Mouse (Mus musculus): ENCODE data around the gene Ptrh1.

The Ptrh1 gene

DNA sequence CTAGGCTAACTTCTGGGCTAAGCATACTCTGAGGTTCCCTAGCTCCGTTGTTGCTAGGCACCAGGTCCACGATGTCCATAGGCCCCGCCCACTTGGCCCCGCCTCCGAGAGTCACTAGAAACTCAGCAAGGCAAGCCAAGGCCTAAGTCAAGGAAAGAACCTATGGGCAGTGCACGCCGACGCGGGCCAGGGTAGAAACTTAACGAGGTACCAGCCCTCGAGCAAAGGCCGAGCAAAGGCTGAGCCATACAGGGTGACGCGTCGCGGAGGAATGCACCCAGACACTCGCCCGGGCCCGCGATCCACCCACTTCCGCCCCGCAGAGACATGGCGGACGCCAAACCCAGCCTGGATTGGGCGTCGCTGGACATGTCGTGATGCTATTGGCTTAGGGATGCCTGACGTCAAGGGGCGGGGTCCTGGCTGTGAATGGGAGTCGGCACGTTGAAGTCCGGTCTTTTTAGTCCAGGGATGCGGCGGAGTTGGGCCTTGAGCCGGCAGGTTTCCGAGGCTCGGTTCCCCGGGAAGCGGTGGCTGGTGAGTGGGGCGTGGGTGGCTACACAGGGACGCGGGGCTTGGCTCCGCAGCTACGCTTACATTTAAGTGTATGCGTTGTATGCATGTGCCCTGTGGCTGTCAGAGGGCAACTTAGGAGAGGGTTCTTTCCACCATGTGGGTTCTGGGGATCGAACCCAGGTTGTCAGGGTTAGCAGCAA is at the start of gene Ptrh1, which contains the start of gene Ttc16:
TSS of gene Ptrh1 (plus strand) at position 428 of the 716 bp plus-strand sequence.
TSS of gene Ttc16 (minus strand) at position 275 of the 716 bp plus-strand sequence.
- peak; percentile 98 for DNase-seq

GRCm38 (mm10) chr2:32727435-32727834 is 48.2 kb upstream of the Ptrh1 start:
- DNase-seq, result peak; percentile 97 to 98

GRCm38 (mm10) chr2:32728463-32728862 is 47.1 kb upstream of the Ptrh1 start:
- peak; percentile 63 to 73 for DNase-seq

DNA sequence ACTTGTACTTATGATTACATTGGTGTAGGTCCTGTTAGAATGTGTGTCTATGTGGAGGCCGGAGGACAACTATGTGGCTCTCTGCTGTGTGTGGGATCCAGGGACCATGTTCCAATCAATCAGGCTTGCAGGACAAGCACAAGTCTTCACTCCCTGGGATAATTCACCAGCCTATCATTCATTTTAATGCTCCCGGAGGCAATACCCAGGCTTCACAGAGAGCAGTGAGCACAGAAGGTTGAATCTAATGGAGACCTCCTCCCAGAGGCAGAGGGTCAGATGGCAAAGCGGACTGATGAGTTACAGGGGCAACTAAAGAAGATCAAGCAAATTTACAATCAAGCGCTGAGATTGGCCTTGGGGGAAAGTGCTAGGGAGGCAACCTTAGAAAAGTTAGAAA is 46.0 kb upstream of the Ptrh1 start:
- DNase-seq, result no peak

- DNase-seq, result no peak
Observed at GRCm38 (mm10) chr2:32730854-32731253, 44.7 kb upstream of the Ptrh1 start.

- DNase-seq, result no peak
Observed at GRCm38 (mm10) chr2:32731911-32732310, 43.7 kb upstream of the Ptrh1 start.

- no peak for DNase-seq
Observed at GRCm38 (mm10) chr2:32732695-32733094, 42.9 kb upstream of the Ptrh1 start.

- DNase-seq, result no peak
Observed at GRCm38 (mm10) chr2:32734480-32734879, 41.1 kb upstream of the Ptrh1 start.

DNA sequence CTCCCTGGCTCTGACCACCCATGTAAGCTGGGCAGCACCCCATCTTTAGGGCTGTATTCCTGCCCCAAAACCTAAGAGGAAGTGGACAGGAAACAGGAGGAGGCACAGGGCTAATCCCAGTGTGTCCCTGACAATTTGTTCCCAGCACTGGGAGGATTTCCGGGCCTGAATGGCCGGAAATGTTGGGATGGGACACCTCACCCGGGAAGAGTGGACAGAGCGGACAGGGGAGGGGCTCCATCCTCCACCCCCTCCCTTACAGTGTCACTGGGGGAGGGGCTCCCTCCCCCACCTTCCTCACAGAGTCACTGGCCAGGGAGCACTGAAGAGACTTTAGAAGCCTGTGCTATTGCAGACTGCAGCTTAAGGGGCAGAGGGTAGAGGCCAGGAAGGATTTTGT is 40.7 kb upstream of the Ptrh1 start:
- peak; percentile 67 to 69 for DNase-seq

GRCm38 (mm10) chr2:32736306-32736829 is 39.2 kb upstream of the Ptrh1 start:
- no peak for DNase-seq

- DNase-seq, result no peak
Observed at GRCm38 (mm10) chr2:32737008-32737407, 38.6 kb upstream of the Ptrh1 start.

GRCm38 (mm10) chr2:32739311-32739710 is 36.3 kb upstream of the Ptrh1 start:
- DNase-seq, result no peak

- DNase-seq, result no peak
Observed at GRCm38 (mm10) chr2:32740916-32741272, 34.7 kb upstream of the Ptrh1 start, which contains the start of gene 6330409D20Rik. Gene 6330409D20Rik (minus strand): TSS chr2:32741016.

DNA sequence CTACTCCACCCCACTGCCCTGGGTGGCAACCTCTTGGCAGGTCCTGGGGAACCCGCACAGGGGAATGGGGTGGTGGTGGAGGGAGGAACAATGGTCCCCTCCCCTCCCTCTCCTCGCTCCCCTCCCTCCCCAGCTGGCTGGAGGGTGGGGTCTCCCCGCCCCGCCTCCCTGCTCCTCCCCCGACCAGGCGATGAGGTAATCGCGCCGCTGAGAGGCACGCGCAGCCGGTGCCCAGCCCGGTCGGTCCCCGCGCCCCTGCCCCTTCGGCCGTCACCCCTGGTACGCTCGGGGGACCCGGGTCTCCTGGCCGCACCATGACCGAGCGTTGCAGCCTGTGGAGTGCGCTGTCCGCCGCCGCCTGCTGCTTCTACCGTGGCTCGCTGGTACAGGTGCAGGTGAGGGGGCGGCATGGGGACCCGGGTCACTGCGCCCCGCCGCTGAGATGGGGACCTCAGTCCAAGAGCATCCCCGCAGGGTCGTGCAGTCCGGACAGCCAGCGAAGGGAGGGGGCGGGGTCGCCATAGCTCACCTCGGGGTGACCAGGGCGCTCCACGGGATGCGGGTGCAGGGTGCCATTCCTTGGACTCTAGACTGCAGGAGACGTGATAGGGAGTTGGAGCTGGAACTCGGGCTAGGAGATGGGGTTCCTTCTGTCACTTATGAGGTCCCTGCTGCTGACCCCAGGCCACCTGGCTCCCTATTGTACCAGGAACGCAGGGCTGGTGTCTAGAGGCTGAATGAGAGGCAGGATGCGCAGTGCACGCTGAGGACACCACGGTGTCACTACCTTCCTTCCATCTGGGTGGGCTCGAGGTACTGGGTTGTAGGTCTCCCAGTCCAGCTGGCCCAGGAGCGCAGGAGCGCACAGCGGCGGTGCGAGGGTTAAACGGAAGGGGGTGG is 34.1 kb upstream of the Ptrh1 start:
- DNase-seq, result no peak

- DNase-seq, result no peak
Observed at GRCm38 (mm10) chr2:32742173-32742531, 33.4 kb upstream of the Ptrh1 start.

DNA sequence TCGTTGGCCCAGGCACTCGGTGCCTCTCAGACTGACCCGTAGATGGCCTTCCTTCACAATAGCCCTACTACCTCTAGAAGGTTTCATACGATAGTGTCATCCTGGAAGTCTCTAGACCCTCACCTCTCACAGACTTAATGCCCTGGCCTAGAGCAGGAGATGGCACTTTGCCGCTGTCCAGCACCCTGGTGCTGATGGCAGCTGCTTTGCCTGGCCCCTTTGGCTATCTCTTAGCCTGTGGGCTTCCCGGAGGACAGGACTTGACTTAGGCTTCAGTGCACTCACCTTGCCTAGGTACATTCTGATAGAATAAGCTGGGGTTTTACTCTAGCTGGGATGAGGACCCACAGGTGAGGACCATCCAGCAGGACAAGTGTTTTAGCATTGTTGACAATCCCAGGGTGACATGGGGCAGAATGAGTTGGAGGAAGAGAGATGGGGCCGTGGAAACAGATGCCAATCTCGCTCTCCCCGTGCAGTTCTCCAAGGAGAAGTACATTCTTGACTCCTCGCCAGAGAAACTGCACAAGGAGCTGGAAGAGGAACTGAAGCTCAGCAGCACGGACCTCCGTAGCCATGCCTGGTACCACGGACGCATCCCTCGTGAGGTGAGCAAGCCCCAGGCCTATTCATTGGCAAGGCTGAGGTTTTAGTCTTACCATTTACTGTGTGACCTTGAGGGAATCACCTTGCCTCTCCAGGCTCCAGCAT is 31.2 kb upstream of the Ptrh1 start:
- no peak for DNase-seq

DNA sequence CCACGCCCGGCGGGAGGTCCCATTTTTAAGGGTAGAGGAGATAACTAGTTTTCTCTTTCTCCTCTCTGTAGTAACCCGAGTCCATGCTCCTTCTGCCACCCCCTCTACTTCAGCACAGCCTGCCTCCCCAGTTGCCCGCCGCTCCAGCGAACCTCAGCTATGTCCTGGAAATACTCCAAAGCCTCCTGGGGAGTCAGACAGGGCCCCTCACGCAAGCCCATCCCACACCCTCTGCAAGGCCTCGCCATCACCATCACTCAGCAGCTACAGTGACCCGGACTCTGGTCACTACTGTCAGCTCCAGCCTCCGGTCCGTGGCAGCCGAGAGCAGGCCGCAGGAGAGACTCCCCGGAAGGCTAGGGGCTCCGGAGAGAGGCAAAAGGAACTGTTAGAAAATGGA is 26.5 kb upstream of the Ptrh1 start:
- DNase-seq, result no peak

DNA sequence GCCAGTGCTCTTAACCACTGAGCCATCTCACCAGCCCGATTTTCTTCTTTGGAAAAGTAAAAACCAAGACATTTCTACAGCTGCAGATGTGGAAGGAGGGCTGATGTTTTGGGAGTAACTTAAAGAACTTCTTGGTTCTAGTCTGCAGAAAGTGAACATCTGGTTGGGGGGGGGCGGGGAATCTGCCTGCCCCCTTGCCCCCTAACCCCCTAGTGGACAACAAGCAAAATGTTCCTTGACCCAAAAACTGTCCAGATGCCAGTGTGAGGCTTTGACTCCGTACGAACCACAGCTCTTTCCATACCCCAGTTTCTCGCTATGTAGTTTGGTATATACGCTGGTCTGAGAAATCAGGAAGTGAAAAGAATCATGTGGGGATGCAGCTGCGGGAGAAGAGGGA is 25.4 kb upstream of the Ptrh1 start:
- no peak for DNase-seq

DNA sequence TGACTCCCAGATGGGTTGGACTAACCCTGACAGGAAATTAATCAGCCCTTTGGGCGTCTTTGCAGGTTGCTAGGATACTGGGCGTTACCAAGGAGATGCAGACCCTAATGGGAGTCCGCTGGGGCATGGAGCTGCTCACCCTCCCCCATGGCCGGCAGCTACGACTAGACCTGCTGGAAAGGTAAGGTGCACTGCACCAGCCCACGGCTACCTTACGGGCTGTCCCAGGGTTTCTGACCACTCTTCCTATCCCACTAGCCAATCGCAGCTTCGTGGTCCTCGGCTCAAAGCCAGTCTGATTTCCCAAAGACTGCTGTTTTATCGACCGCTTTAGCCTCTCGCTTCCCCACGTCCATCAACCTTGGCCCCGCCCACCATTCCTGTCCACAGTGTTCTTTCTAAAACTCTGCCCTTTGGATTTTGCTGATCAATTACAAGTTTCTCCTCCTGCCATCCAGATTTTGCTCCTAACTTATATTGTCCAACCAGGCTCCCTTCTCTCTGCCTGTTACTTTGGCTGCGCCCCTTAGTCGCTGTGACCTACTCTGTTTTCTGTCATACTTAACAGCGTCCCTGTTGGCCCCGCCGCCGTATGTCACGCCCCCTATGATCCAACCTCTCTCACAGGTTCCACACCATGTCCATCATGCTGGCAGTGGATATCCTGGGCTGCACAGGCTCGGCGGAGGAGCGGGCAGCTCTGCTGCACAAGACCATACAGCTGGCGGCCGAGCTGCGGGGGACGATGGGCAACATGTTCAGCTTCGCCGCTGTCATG is 24.5 kb upstream of the Ptrh1 start:
- peak; percentile 86 to 88 for DNase-seq

DNA sequence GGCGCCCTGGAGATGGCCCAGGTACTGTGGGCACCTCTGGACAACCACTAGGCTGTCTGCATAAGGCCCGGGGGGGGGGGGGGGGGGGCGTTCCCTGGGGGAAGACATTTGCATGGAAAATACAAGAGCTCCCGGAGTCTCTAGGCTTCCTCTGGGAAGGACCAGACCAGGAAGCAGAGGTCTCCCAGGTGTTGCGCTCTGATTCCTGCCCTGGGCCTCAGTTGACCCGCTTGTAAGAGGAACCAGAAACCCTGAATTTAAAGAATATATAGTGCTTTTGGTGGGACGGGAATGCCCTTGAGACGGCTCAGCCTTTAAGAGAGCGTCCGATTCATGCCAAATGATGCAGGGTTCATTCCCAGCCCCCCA is 23.9 kb upstream of the Ptrh1 start:
- DNase-seq, result no peak

DNA sequence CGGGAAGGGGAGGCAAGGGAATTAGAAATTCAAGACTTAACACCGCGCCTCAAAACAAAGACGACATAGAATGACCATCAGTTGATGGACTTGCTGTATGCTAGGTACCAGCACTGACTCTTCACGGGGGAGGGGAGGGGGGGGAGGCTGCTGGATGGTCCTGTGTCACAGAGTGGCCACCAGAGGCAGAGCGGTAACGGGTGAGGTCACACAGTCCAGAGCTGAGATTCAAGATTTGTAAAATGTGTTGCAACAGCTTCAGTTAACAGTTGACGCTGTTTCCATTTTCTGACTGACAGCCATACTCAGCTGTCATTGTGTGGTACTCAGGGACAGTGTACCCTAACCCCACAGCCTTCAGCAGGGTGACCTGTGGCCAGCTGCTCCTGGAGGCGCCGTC is 23.4 kb upstream of the Ptrh1 start:
- DNase-seq, result no peak

- no peak for DNase-seq
Observed at GRCm38 (mm10) chr2:32756674-32757055, 18.9 kb upstream of the Ptrh1 start.
